Mouse (Mus musculus): ENCODE results near the gene Rpl14.
"Not testable (repeated sequence)": the region's sequence is repeated elsewhere in the genome, so short reads cannot be mapped to it uniquely, and the experiment has no call there.

Gene Rpl14

DNA sequence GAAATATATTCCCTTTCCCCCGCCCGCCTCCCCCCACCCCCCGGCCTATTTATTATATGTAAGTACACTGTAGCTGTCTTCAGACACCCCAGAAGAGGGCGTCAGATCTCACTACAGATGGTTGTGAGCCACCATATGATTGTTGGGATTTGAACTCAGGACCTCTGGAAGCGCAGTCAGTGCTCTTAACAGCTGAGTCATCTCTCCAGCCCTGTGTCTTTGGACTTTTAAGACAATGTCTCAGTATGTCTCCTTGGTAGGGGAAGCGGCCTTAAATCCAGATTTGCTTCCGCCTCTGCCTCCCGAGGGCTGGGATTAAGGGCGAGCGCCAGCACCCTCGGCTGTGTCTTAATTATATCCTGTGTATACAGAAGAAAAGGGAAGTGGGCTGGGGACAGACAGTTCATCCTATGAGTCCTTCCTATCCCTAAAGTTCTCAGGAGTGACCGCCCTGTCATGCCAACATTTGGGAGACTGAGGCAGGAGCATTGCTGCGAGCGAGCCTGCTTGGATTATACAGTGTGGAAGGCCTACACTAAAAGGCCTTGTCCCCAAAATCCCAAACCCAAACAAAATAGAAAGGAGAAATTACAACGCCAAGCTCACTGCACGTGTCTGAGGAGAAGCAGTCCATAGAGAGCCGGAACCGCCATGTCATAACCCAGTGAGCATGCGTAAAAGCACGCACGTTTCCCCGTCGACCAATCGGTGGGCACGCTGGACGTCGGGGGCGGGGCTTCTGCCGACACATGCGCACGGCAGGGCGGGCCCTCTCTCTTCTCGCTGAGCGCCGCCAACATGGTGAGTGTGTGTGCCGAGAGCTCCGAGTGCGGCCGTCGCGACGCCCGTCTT is at the start of gene Rpl14:
Rpl14 (plus strand) TSS at position 704 of the 852 bp plus-strand sequence.
- TF ChIP-seq POU5F1 (IDR thresholded peaks at IDR 0.05; ENCODE audit: borderline replicate concordance, low read length) (no peak), NANOG (IDR thresholded peaks at IDR 0.05; ENCODE audit: borderline replicate concordance, low read length) (no peak), CTCF (conservative IDR thresholded peaks at IDR 0.05; ENCODE audit: low read length) (no peak)
- Histone ChIP-seq H3K36me3 (ENCODE audit: insufficient read depth, low read length) (peaks cover 42% of the 10 kb centered on the region), H3K27me3 (ENCODE audit: insufficient read depth, low read length) (peaks cover 4% of the 10 kb centered on the region; the same call in 1 of the 2 replicates), H3K4me3 (replicated peaks; ENCODE audit: low read length) (peak within 1 kb of the TSS; percentile 96), H3K9me3 (ENCODE audit: low read length) (no peaks in the 10 kb centered on the region), H3K4me1 (replicated peaks; ENCODE audit: low read depth, low read length) (peaks cover 48% of the 10 kb centered on the region)

DNA sequence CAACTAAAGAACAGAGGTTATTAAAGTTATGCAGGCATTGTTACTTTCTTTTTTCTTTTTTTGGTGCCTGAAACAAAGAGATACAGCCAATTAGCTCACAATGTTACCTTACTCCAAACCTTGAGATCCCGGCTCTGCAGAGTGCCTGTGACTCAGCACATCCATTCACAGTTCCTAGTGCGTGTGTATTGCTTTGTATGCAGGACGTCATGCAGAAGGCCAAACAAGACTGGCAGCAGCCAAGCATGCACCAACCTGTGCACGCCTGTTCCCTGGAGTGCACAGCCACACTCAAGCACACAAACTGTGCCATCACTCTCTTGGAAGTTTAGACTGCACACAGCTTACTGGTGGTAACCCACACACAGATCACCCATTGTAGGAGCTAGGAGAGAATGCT is 44.0 kb upstream of the Rpl14 start:
- H3K36me3 ChIP-seq (ENCODE audit: insufficient read depth, low read length), result no peaks in the 10 kb centered on the region
- H3K4me1 ChIP-seq (replicated peaks; ENCODE audit: low read depth, low read length), result peaks cover 31% of the 10 kb centered on the region
- H3K9me3 ChIP-seq (ENCODE audit: low read length), result no peaks in the 10 kb centered on the region
- peaks cover 2% of the 10 kb centered on the region; the same call in 1 of the 2 replicates for H3K27me3 ChIP-seq (ENCODE audit: insufficient read depth, low read length)
- no peak for TF ChIP-seq CTCF (conservative IDR thresholded peaks at IDR 0.05; ENCODE audit: low read length)
- H3K4me3 ChIP-seq (replicated peaks; ENCODE audit: low read length), result no peak overlapping the region

DNA sequence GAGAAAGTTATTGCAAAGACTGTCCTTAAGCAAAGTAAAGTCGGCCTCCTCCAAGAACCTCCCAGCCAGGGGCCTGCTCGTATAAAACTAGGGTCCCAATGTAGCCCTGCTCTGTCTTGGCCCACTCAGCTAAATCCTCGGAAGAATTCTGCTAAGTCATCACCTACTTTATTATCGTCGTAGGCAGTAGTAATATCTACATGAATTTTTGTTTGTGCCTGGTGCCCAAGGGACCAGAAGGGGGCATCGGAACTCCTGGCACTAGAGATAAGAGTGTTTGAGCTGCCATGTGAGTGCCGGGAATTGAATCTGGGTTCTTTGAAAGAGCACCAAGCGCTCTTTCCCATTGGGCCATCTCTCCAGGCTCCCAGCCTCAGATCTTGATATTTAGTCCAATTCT is 43.3 kb upstream of the Rpl14 start:
- Histone ChIP-seq H3K4me1 (replicated peaks; ENCODE audit: low read depth, low read length) (peaks cover 34% of the 10 kb centered on the region), H3K9me3 (ENCODE audit: low read length) (no peaks in the 10 kb centered on the region), H3K27me3 (ENCODE audit: insufficient read depth, low read length) (no peaks in the 10 kb centered on the region), H3K36me3 (ENCODE audit: insufficient read depth, low read length) (no peaks in the 10 kb centered on the region), H3K4me3 (replicated peaks; ENCODE audit: low read length) (no peak overlapping the region)
- no peak for TF ChIP-seq NANOG (IDR thresholded peaks at IDR 0.05; ENCODE audit: borderline replicate concordance, low read length)
- no peak for TF ChIP-seq CTCF (conservative IDR thresholded peaks at IDR 0.05; ENCODE audit: low read length)
- no peak for TF ChIP-seq POU5F1 (IDR thresholded peaks at IDR 0.05; ENCODE audit: borderline replicate concordance, low read length)

DNA sequence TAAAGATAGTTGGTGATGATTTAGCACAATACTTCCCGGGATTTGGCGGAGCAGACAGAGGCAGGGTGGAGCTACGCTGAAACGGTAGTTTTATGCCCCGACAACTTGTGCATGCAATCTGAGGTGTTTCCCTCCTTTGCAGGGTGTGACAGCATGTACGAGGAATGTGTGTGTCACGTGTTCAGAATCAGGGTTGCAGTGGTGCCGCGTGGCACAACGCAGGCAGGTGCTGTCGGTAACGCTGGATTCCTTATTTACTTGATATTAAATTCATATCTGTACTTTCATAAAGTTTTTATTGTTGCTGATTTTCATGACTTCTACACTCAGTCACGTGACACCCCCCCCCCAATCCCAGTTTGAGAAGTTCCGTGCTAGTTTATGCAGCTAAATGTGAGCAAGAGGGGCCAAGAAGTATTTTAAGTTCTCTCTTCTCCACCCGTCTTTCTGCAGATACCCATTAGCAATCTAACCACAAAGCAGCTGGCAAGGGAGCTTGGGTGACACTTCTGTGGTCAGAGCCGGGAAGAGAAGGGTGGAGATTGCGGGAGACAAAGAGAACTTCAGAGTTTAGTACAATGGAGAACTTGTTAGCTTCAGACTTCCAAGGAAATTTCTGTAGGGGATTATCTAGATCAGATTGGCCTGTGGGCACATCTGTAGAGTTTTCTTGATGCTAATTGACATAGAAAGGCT is 42.3 kb upstream of the Rpl14 start:
- Histone ChIP-seq H3K36me3 (ENCODE audit: insufficient read depth, low read length) (no peaks in the 10 kb centered on the region), H3K4me1 (replicated peaks; ENCODE audit: low read depth, low read length) (peaks cover 40% of the 10 kb centered on the region), H3K9me3 (ENCODE audit: low read length) (peaks cover 2% of the 10 kb centered on the region), H3K27me3 (ENCODE audit: insufficient read depth, low read length) (no peaks in the 10 kb centered on the region), H3K4me3 (replicated peaks; ENCODE audit: low read length) (no peak overlapping the region)
- TF ChIP-seq POU5F1 (IDR thresholded peaks at IDR 0.05; ENCODE audit: borderline replicate concordance, low read length), result no peak
- TF ChIP-seq CTCF (conservative IDR thresholded peaks at IDR 0.05; ENCODE audit: low read length), result no peak
- TF ChIP-seq NANOG (IDR thresholded peaks at IDR 0.05; ENCODE audit: borderline replicate concordance, low read length), result no peak

DNA sequence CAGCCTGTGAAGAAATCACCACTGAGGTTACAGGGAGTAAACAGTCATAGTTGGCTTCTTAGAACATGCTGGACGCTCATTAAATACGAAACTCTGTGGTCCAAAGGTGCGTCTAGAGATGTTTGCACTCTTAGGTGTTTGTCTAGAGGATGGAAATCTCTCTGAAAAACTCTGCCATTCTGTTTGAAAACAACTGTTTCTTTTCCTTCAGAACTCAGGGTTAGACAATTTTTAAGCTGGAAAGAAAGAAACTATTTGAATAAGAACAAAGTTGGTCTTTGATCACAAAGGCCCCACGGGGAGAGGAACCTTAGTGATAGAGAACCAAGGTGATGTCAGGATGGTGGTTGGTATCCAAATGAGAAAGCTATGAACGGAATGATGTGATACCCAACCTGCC is 40.8 kb upstream of the Rpl14 start:
- Histone ChIP-seq H3K4me3 (replicated peaks; ENCODE audit: low read length) (no peak overlapping the region), H3K36me3 (ENCODE audit: insufficient read depth, low read length) (no peaks in the 10 kb centered on the region), H3K27me3 (ENCODE audit: insufficient read depth, low read length) (no peaks in the 10 kb centered on the region), H3K9me3 (ENCODE audit: low read length) (peaks cover 6% of the 10 kb centered on the region), H3K4me1 (replicated peaks; ENCODE audit: low read depth, low read length) (peaks cover 46% of the 10 kb centered on the region)
- TF ChIP-seq POU5F1 (IDR thresholded peaks at IDR 0.05; ENCODE audit: borderline replicate concordance, low read length), result no peak
- no peak for TF ChIP-seq NANOG (IDR thresholded peaks at IDR 0.05; ENCODE audit: borderline replicate concordance, low read length)
- no peak for TF ChIP-seq CTCF (conservative IDR thresholded peaks at IDR 0.05; ENCODE audit: low read length)

DNA sequence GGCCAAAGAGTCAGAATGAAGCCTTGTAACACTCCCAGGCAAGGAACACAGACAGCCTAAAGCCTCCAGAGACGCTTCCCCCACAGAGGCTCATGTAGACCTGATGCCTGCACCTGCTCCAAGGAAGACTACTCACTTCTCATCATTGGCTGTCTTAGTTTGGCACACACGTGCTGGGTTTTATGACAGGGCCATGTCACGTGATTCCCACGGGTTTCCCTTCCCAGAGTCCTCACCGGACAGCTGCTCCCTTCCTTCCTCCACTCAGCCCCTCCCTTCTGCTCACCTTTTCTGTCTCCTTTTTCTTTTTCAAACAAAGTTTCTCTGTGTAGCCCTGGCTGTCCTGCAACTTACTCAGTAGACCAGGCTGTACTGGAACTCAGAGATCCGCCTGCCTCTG is 39.2 kb upstream of the Rpl14 start:
- H3K9me3 ChIP-seq (ENCODE audit: low read length), result peaks cover 6% of the 10 kb centered on the region
- TF ChIP-seq NANOG (IDR thresholded peaks at IDR 0.05; ENCODE audit: borderline replicate concordance, low read length) (no peak), CTCF (conservative IDR thresholded peaks at IDR 0.05; ENCODE audit: low read length) (no peak)
- H3K4me3 ChIP-seq (replicated peaks; ENCODE audit: low read length), result 0 out of 2 replicates have a peak overlapping the region, but pooled peaks have one; percentile 13
- peaks cover 48% of the 10 kb centered on the region for H3K4me1 ChIP-seq (replicated peaks; ENCODE audit: low read depth, low read length)
- no peaks in the 10 kb centered on the region for H3K36me3 ChIP-seq (ENCODE audit: insufficient read depth, low read length)
- H3K27me3 ChIP-seq (ENCODE audit: insufficient read depth, low read length), result peaks cover 3% of the 10 kb centered on the region; the same call in 1 of the 2 replicates

DNA sequence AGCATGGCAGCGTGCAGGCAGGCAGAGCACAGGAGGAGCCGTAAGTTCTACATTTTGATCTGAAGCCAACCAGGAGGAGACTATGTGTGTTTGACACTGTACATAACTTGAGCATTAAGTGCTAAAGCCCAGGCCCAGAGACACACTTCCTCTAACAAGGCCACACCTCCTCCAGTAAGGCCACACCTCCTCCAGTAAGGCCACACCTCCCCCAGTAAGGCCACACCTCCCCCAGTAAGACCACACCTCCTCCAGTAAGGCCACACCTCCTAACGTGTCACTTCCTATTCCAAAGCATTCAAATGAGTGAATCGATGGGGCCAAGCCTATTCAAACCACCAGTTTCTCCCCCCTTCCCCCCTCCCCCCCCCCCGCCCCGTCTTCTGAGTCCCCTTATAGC is 38.6 kb upstream of the Rpl14 start:
- no peaks in the 10 kb centered on the region for H3K36me3 ChIP-seq (ENCODE audit: insufficient read depth, low read length)
- 0 out of 2 replicates have a peak overlapping the region, but pooled peaks have one; percentile 3 for H3K4me3 ChIP-seq (replicated peaks; ENCODE audit: low read length)
- TF ChIP-seq NANOG (IDR thresholded peaks at IDR 0.05; ENCODE audit: borderline replicate concordance, low read length) (no peak), POU5F1 (IDR thresholded peaks at IDR 0.05; ENCODE audit: borderline replicate concordance, low read length) (no peak), CTCF (conservative IDR thresholded peaks at IDR 0.05; ENCODE audit: low read length) (no peak)

DNA sequence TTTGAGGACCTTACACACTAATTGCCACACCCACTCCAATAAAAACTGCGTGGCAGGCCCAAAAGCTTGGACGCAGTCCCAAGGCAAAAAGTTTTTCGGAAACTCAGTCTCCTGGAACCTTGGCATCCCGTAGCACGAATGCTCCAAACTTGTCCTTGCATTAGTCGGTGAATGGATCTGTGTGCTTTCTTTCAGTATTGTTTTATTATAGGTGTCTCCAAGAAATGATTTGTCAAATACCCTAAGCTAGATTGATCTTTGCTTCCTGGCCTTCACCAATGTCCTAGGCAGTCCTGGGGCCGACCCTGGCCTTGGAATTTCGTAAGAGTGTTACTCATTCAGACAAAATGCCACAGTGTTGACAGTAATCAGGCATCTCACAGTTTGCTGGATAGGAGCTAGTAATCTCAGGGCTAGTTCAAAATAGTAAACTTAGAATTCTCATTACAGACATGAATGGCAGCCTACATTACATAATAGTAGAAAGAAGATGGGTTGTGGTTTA is 37.7 kb upstream of the Rpl14 start:
- not testable (repeated sequence) for H3K9me3 ChIP-seq (ENCODE audit: low read length); H3K36me3 ChIP-seq (ENCODE audit: insufficient read depth, low read length); H3K27me3 ChIP-seq (ENCODE audit: insufficient read depth, low read length); H3K4me3 ChIP-seq (replicated peaks; ENCODE audit: low read length)
- H3K4me1 ChIP-seq (replicated peaks; ENCODE audit: low read depth, low read length), result peaks cover 53% of the 10 kb centered on the region

More for the DNA sequence above, 38.6 kb upstream of the Rpl14 start:
- Histone ChIP-seq H3K4me1 (replicated peaks; ENCODE audit: low read depth, low read length) (peaks cover 45% of the 10 kb centered on the region), H3K9me3 (ENCODE audit: low read length) (peaks cover 6% of the 10 kb centered on the region), H3K27me3 (ENCODE audit: insufficient read depth, low read length) (peaks cover 6% of the 10 kb centered on the region; the same call in 1 of the 2 replicates)

Measured in E14TG2a.4 (cell line).